Mouse (Mus musculus) right cerebral cortex, adult 18-20 months (tissue): ENCODE results near the gene Asic2.

Source experiments
- DNase-seq: peaks from one replicate; pipeline ENCODE4 v3.0.0; 2022; ENCODE audit warnings: mixed read lengths

Asic2 gene

GRCm38 (mm10) chr11:81706996-81707395 lies 261.3 kb downstream of the Asic2 start:
- no peak for DNase-seq

- no peak for DNase-seq
Observed at GRCm38 (mm10) chr11:81698008-81698407, 270.2 kb downstream of the Asic2 start.

- peak; percentile 12 for DNase-seq
Observed at GRCm38 (mm10) chr11:81695501-81695900, 272.8 kb downstream of the Asic2 start.

- DNase-seq: no peak
Observed at GRCm38 (mm10) chr11:81680511-81680910, 287.7 kb downstream of the Asic2 start.

- no peak for DNase-seq
Observed at GRCm38 (mm10) chr11:81671724-81672123, 296.5 kb downstream of the Asic2 start.

GRCm38 (mm10) chr11:81670436-81670835 lies 297.8 kb downstream of the Asic2 start:
- DNase-seq: peak; percentile 79

- DNase-seq: peak; percentile 33
Observed at GRCm38 (mm10) chr11:81658850-81659249, 309.4 kb downstream of the Asic2 start.

GRCm38 (mm10) chr11:81657121-81657520 lies 311.1 kb downstream of the Asic2 start:
- no peak for DNase-seq

- DNase-seq: no peak
Observed at GRCm38 (mm10) chr11:81647828-81648227, 320.4 kb downstream of the Asic2 start.

- no peak for DNase-seq
Observed at GRCm38 (mm10) chr11:81645549-81645948, 322.7 kb downstream of the Asic2 start.

- DNase-seq: no peak
Observed at GRCm38 (mm10) chr11:81636356-81636755, 331.9 kb downstream of the Asic2 start.

GRCm38 (mm10) chr11:81634360-81635350 lies 333.6 kb downstream of the Asic2 start:
- peak; percentile 37 for DNase-seq

GRCm38 (mm10) chr11:81625199-81625598 lies 343.1 kb downstream of the Asic2 start:
- no peak for DNase-seq

- DNase-seq: no peak
Observed at GRCm38 (mm10) chr11:81620516-81620915, 347.7 kb downstream of the Asic2 start.

GRCm38 (mm10) chr11:81616437-81616836 lies 351.8 kb downstream of the Asic2 start:
- DNase-seq: no peak

- DNase-seq: no peak
Observed at GRCm38 (mm10) chr11:81613869-81614620, 354.2 kb downstream of the Asic2 start.

GRCm38 (mm10) chr11:81612798-81613540 lies 355.3 kb downstream of the Asic2 start:
- peak; percentile 88 for DNase-seq

GRCm38 (mm10) chr11:81611948-81612797 lies 356.1 kb downstream of the Asic2 start:
- peak; percentile 56 for DNase-seq

GRCm38 (mm10) chr11:81610506-81610905 lies 357.8 kb downstream of the Asic2 start:
- no peak for DNase-seq

GRCm38 (mm10) chr11:81602971-81603370 lies 365.3 kb downstream of the Asic2 start:
- no peak for DNase-seq

- DNase-seq: no peak
Observed at GRCm38 (mm10) chr11:81601736-81602135, 366.5 kb downstream of the Asic2 start.

- DNase-seq: no peak
Observed at GRCm38 (mm10) chr11:81597601-81598000, 370.7 kb downstream of the Asic2 start.
